Mouse (Mus musculus) midbrain, embryonic 13.5 days (tissue): ENCODE results near the gene Gpr180. TPM values are rescaled to one million over a fixed set of nuclear protein-coding genes. Genes with fewer than 3 reads are reported as not detected.

Experiments
- ATAC-seq: fragments of 200-750 bp; cut with Nextera tagmentation; 2 replicates; pipeline ENCODE4 v1.8.0; 2017; ENCODE audit warnings: mild to moderate bottlenecking, moderate TSS enrichment, moderate library complexity
- H3K27ac ChIP-seq: fragments of 300-500 bp; sonication (generic); 2 replicates; pipeline ENCODE4 v1.5.1; 2015; ENCODE audit warnings: inconsistent platforms, mild to moderate bottlenecking, moderate library complexity
- H3K27me3 ChIP-seq: fragments of 300-500 bp; sonication (generic); 2 replicates; pipeline ENCODE4 v1.6.1; 2015; ENCODE audit warnings: mild to moderate bottlenecking, inconsistent platforms
- H3K36me3 ChIP-seq: fragments of 300-500 bp; sonication (generic); 2 replicates; pipeline ENCODE4 v1.6.1; 2015; ENCODE audit warnings: mild to moderate bottlenecking, inconsistent platforms
- H3K4me1 ChIP-seq: fragments of 300-500 bp; sonication (generic); replicated peaks from 2 replicates; pipeline ENCODE4 v1.6.1; 2015; ENCODE audit warnings: inconsistent platforms
- H3K4me2 ChIP-seq: fragments of 300-500 bp; sonication (generic); replicated peaks from 2 replicates; pipeline ENCODE4 v1.6.1; 2015; ENCODE audit warnings: moderate library complexity, mild to moderate bottlenecking, inconsistent platforms
- H3K4me3 ChIP-seq: fragments of 300-500 bp; sonication (generic); replicated peaks from 2 replicates; pipeline ENCODE4 v1.5.1; 2015; ENCODE audit warnings: mild to moderate bottlenecking, inconsistent platforms
- H3K9ac ChIP-seq: fragments of 300-500 bp; sonication (generic); replicated peaks from 2 replicates; pipeline ENCODE4 v1.6.1; 2015; ENCODE audit warnings: mild to moderate bottlenecking, inconsistent platforms
- H3K9me3 ChIP-seq: fragments of 300-500 bp; sonication (generic); 2 replicates; pipeline ENCODE4 v1.6.1; 2016; ENCODE audit warnings: mild to moderate bottlenecking, inconsistent platforms
- WGBS: fragments of 180-500 bp; shearing (Covaris S2); methylation state at CpG from one replicate; pipeline ENCODE4 v1.1.7; 2015; 5-methylcytosine and 5-hydroxymethylcytosine counted together
- polyA plus RNA-seq: library from polyadenylated mRNA; unstranded; fragments of >200 nt; fragmentation: Nextera tagmentation; extraction: Ambion mirVana; gene quantifications from 2 replicates; pipeline ENCODE4 v1.2.1, GENCODE M21; 2015

Gene Gpr180
- polyA plus RNA-seq, 1 experiment from 2014 or later = 33.4 TPM

DNA sequence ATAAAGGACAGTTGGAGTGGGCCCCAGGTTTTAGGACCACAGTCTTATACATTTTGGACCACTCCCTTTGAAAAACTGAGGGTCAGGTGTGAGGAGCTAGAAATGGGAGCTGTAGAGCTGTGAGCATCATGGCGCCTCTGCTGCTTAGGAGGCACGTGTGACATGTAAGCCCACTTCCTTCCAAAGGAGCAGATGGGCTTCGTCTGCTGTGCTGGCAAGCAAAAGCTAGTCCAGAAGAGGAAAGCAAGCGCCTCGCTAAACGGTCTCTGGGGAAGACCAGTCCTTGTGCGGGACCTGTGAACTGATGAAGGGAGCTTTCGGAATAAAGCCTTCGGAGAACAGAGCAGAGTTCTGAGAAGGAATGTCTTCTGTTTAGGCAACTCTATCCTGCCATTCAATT is 54.5 kb downstream of the Gpr180 start:
- Histone ChIP-seq H3K36me3 (no peaks in the 10 kb centered on the region), H3K9ac (no peak overlapping the region), H3K4me1 (peaks cover 18% of the 10 kb centered on the region), H3K4me3 (no peak overlapping the region), H3K27me3 (peaks cover 27% of the 10 kb centered on the region), H3K4me2 (no peak overlapping the region), H3K9me3 (no peaks in the 10 kb centered on the region), H3K27ac (no peak overlapping the region)
- WGBS = 86% methylated on average over 9 of the region's 9 CpGs
- ATAC-seq = no peak

GRCm38 (mm10) chr14:118193001-118193628 is 56.2 kb downstream of the Gpr180 start:
- peaks cover 28% of the 10 kb centered on the region for H3K4me1 ChIP-seq
- 0 out of 2 replicates have a peak, but pooled peaks have one; percentile 35 for ATAC-seq
- 14% methylated on average over 10 of the region's 10 CpGs for WGBS
- no peak overlapping the region for H3K4me3 ChIP-seq
- H3K9ac ChIP-seq = no peak overlapping the region
- peak overlapping the region; percentile 67 for H3K27ac ChIP-seq
- no peaks in the 10 kb centered on the region for H3K9me3 ChIP-seq
- peaks cover 42% of the 10 kb centered on the region for H3K27me3 ChIP-seq
- peak overlapping the region; percentile 37 for H3K4me2 ChIP-seq
- H3K36me3 ChIP-seq = no peaks in the 10 kb centered on the region

GRCm38 (mm10) chr14:118193663-118194062 is 56.7 kb downstream of the Gpr180 start:
- Histone ChIP-seq H3K4me3 (no peak overlapping the region), H3K27ac (peak overlapping the region; percentile 67), H3K36me3 (no peaks in the 10 kb centered on the region), H3K4me2 (peak overlapping the region; percentile 37), H3K4me1 (peaks cover 28% of the 10 kb centered on the region), H3K9ac (no peak overlapping the region), H3K27me3 (peaks cover 42% of the 10 kb centered on the region), H3K9me3 (no peaks in the 10 kb centered on the region)
- WGBS = 14% methylated on average over 10 of the region's 10 CpGs
- ATAC-seq = peak; percentile 55; the same call in 1 of the 2 replicates

DNA sequence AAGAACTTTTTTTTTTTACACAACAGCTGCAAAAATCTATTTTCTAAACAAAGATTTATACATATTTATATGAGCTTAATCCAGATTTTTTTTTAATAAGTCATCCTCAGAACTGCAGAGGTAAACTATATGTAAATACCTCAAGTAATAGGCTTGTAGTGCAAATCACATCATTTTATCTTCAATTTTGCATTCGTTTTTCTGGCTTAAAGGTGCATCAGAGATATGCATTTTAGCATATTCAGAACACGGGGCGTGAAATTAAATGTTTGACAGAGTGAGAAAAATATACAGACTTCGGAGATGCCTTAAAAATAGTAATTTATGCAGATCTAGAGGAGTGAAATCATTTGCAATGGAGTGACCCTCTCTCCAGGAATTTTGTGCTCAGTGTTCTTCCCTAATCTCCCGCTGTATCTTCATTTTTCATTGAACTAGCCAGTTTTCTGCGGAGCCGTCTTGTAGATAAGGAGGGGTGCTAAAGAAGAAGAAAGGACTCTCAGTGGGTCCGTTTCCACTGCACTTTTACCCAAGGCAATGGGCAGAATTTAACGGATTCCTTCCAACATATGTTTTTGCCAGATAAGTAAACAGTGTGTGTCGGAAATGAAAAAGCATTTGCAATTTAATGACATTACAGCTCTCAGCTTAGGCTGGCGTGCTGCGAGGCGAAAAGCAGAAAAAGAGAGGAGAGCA is 57.4 kb downstream of the Gpr180 start:
- Histone ChIP-seq H3K36me3 (no peaks in the 10 kb centered on the region), H3K4me1 (peaks cover 28% of the 10 kb centered on the region), H3K27me3 (peaks cover 42% of the 10 kb centered on the region), H3K4me2 (peak overlapping the region; percentile 40), H3K9me3 (no peaks in the 10 kb centered on the region), H3K9ac (no peak overlapping the region), H3K4me3 (0 out of 2 replicates have a peak overlapping the region, but pooled peaks have one; percentile 9), H3K27ac (peak overlapping the region; percentile 67; the same call in 1 of the 2 replicates)
- WGBS = 32% methylated on average over 13 of the region's 13 CpGs
- ATAC-seq = 0 out of 2 replicates have a peak, but pooled peaks have one; percentile 51

DNA sequence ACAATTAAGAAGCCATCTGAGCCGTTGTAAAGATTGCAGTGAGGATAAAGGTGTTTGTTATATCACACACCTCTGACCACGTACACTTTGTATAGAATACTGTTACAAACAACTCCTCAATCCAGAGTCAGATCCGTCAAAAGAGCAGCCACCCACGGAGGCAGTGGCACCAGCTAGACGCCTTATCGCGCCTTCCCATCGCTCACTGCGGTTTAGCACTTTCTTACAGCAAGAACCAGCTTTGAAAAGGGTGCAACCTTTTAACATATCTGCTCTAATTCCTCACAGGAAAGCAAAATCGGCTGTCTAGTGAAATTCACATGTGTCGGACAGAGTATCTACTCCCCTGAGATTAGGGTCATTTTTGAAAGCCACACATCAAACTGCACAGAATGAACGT is 60.1 kb downstream of the Gpr180 start:
- Histone ChIP-seq H3K9me3 (no peaks in the 10 kb centered on the region), H3K36me3 (no peaks in the 10 kb centered on the region), H3K27me3 (peaks cover 36% of the 10 kb centered on the region), H3K9ac (no peak overlapping the region), H3K4me2 (no peak overlapping the region), H3K4me1 (peaks cover 28% of the 10 kb centered on the region), H3K27ac (no peak overlapping the region), H3K4me3 (no peak overlapping the region)
- no peak for ATAC-seq
- WGBS = 62% methylated on average over 12 of the region's 12 CpGs

GRCm38 (mm10) chr14:118200731-118201130 is 63.8 kb downstream of the Gpr180 start:
- no peak overlapping the region for H3K9ac ChIP-seq
- 96% methylated on average over 3 of the region's 3 CpGs for WGBS

GRCm38 (mm10) chr14:118202006-118202405 is 65.0 kb downstream of the Gpr180 start:
- no peak for ATAC-seq
- no peak overlapping the region for H3K27ac ChIP-seq
- no peaks in the 10 kb centered on the region for H3K36me3 ChIP-seq
- no peak overlapping the region for H3K4me2 ChIP-seq
- no peak overlapping the region for H3K9ac ChIP-seq
- H3K27me3 ChIP-seq = peaks cover 10% of the 10 kb centered on the region
- no peak overlapping the region for H3K4me3 ChIP-seq
- H3K9me3 ChIP-seq = no peaks in the 10 kb centered on the region
- H3K4me1 ChIP-seq = peaks cover 6% of the 10 kb centered on the region
- WGBS = 91% methylated on average over 5 of the region's 5 CpGs

More at GRCm38 (mm10) chr14:118200731-118201130, 63.8 kb downstream of the Gpr180 start:
- Histone ChIP-seq H3K4me1 (peaks cover 9% of the 10 kb centered on the region), H3K27ac (no peak overlapping the region), H3K27me3 (peaks cover 21% of the 10 kb centered on the region), H3K4me2 (no peak overlapping the region), H3K4me3 (no peak overlapping the region), H3K36me3 (no peaks in the 10 kb centered on the region), H3K9me3 (no peaks in the 10 kb centered on the region)
- ATAC-seq = no peak

DNA sequence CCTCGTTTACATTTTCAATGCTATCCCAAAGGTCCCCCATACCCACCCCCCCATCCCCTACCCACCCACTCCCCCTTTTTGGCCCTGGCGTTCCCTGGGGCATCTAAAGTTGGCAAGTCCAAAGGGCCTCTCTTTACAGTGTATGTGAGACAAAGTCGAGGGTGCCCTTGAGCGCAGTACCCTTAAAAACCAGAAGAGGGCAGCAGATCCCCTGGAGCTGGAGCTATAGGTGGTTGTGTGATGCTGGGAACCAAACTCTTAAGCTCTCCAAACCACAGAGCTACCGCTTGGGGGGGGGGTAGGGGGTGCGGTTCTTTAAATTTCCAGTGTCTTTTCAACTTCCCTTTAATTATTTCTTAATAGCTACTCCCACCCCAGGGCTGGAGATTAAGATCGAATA is 66.1 kb downstream of the Gpr180 start:
- Histone ChIP-seq H3K36me3 (no peaks in the 10 kb centered on the region), H3K4me3 (no peak overlapping the region), H3K4me2 (no peak overlapping the region), H3K9ac (no peak overlapping the region), H3K27ac (no peak overlapping the region), H3K27me3 (0 out of 2 replicates have a peak, but pooled peaks cover under 1% of the 10 kb centered on the region), H3K4me1 (no peaks in the 10 kb centered on the region), H3K9me3 (no peaks in the 10 kb centered on the region; the same call in 1 of the 2 replicates)
- ATAC-seq = no peak
- 85% methylated on average over 7 of the region's 7 CpGs for whole genome bisulfite sequencing

- 85% methylated on average over 3 of the region's 3 CpGs for WGBS
- H3K4me3 ChIP-seq = no peak overlapping the region
- no peaks in the 10 kb centered on the region for H3K36me3 ChIP-seq
- H3K9me3 ChIP-seq = no peaks in the 10 kb centered on the region; the same call in 1 of the 2 replicates
- H3K27ac ChIP-seq = no peak overlapping the region
- peaks cover 10% of the 10 kb centered on the region for H3K27me3 ChIP-seq
- ATAC-seq = no peak
- H3K9ac ChIP-seq = no peak overlapping the region
- no peak overlapping the region for H3K4me2 ChIP-seq
- no peaks in the 10 kb centered on the region for H3K4me1 ChIP-seq
Measured at GRCm38 (mm10) chr14:118207347-118207746, 70.4 kb downstream of the Gpr180 start.

GRCm38 (mm10) chr14:118209642-118210041 is 72.7 kb downstream of the Gpr180 start:
- 0 out of 2 replicates have a peak, but pooled peaks have one; percentile 71 for ATAC-seq
- no peaks in the 10 kb centered on the region for H3K4me1 ChIP-seq
- no peak overlapping the region for H3K9ac ChIP-seq
- 5% methylated on average over 5 of the region's 5 CpGs for WGBS
- peaks cover 23% of the 10 kb centered on the region for H3K27me3 ChIP-seq
- no peaks in the 10 kb centered on the region for H3K36me3 ChIP-seq
- no peak overlapping the region for H3K4me2 ChIP-seq
- H3K27ac ChIP-seq = no peak overlapping the region
- H3K9me3 ChIP-seq = no peaks in the 10 kb centered on the region; the same call in 1 of the 2 replicates
- H3K4me3 ChIP-seq = no peak overlapping the region

- Histone ChIP-seq H3K27me3 (peaks cover 40% of the 10 kb centered on the region), H3K9ac (no peak overlapping the region), H3K4me1 (no peaks in the 10 kb centered on the region), H3K4me2 (no peak overlapping the region), H3K27ac (no peak overlapping the region), H3K9me3 (no peaks in the 10 kb centered on the region; the same call in 1 of the 2 replicates), H3K36me3 (no peaks in the 10 kb centered on the region), H3K4me3 (no peak overlapping the region)
- 0 out of 2 replicates have a peak, but pooled peaks have one; percentile 17 for ATAC-seq
- 73% methylated on average over 15 of the region's 15 CpGs for WGBS
Measured at GRCm38 (mm10) chr14:118212188-118212804, 75.3 kb downstream of the Gpr180 start.
